Mouse (Mus musculus): ENCODE measurements around the gene Msn. TPM values are rescaled to one million over a fixed set of nuclear protein-coding genes. Genes with fewer than 3 reads are reported as not detected.

The Msn gene
- total and polyA plus RNA-seq, 2 experiments from 2014 or later = 17.8 to 20.6 TPM

- 39% methylated on average over 1 of the region's 1 CpGs for whole genome bisulfite sequencing
- Histone ChIP-seq H3K4me1 (ENCODE audit: insufficient read depth, low read length) (no peaks in the 10 kb centered on the region), H3K4me3 (ENCODE audit: low read depth, low read length) (no peak overlapping the region), H3K27me3 (ENCODE audit: insufficient read depth, low read length) (no peaks in the 10 kb centered on the region), H3K27ac (ENCODE audit: low read depth, low read length) (no peak overlapping the region), H3K9ac (replicated peaks; ENCODE audit: low read length, poor library complexity, severe bottlenecking) (no peak overlapping the region), H3K9me3 (ENCODE audit: low read length) (no peaks in the 10 kb centered on the region), H3K36me3 (ENCODE audit: insufficient read depth, low read length) (no peaks in the 10 kb centered on the region), H3K4me2 (ENCODE audit: low read depth, low read length, poor library complexity, severe bottlenecking) (no peak overlapping the region)
- no peak for TF ChIP-seq CTCF (IDR thresholded peaks at IDR 0.05)
- DNase-seq (ENCODE audit: low spot score) (no peak), ATAC-seq (ENCODE audit: low FRiP score) (no peak)
These were observed 111.0 kb downstream of the Msn start for GRCm38 (mm10) chrX:96206872-96207271.

GRCm38 (mm10) chrX:96218088-96218487 is 122.2 kb downstream of the Msn start:
- no peak for TF ChIP-seq CTCF (IDR thresholded peaks at IDR 0.05)
- Histone ChIP-seq H3K9ac (replicated peaks; ENCODE audit: low read length, poor library complexity, severe bottlenecking) (no peak overlapping the region), H3K4me3 (ENCODE audit: low read depth, low read length) (no peak overlapping the region), H3K27ac (ENCODE audit: low read depth, low read length) (no peak overlapping the region), H3K4me1 (ENCODE audit: insufficient read depth, low read length) (no peaks in the 10 kb centered on the region), H3K36me3 (ENCODE audit: insufficient read depth, low read length) (no peaks in the 10 kb centered on the region), H3K9me3 (ENCODE audit: low read length) (no peaks in the 10 kb centered on the region), H3K27me3 (ENCODE audit: insufficient read depth, low read length) (no peaks in the 10 kb centered on the region), H3K4me2 (ENCODE audit: low read depth, low read length, poor library complexity, severe bottlenecking) (no peak overlapping the region)
- DNase-seq (ENCODE audit: low spot score) (no peak), ATAC-seq (ENCODE audit: low FRiP score) (no peak)
- WGBS = 47% methylated on average over 1 of the region's 1 CpGs

Other genes with a start within 250 kb of the Msn start
- 41.1 and 50.4 TPM in 2 replicates for gene Las1l, start 139.1 kb upstream of the Msn start, total RNA-seq (2014; rRNA removed)
- 75.6 and 81.8 TPM in 2 replicates for gene Las1l, start 139.1 kb upstream of the Msn start, polyA plus RNA-seq (2015; fragmentation: Nextera tagmentation; extraction: Ambion mirVana)
- not detected in 2 replicates for gene Vsig4, start 197.4 kb downstream of the Msn start, total RNA-seq (2014; rRNA removed)
- not detected in 2 replicates for gene Vsig4, start 197.4 kb downstream of the Msn start, polyA plus RNA-seq (2015; fragmentation: Nextera tagmentation; extraction: Ambion mirVana)

Measured in midbrain, postnatal 0 days (tissue).